ENCODE assay signal across 8 mouse cellular contexts in the genomic region with DNA sequence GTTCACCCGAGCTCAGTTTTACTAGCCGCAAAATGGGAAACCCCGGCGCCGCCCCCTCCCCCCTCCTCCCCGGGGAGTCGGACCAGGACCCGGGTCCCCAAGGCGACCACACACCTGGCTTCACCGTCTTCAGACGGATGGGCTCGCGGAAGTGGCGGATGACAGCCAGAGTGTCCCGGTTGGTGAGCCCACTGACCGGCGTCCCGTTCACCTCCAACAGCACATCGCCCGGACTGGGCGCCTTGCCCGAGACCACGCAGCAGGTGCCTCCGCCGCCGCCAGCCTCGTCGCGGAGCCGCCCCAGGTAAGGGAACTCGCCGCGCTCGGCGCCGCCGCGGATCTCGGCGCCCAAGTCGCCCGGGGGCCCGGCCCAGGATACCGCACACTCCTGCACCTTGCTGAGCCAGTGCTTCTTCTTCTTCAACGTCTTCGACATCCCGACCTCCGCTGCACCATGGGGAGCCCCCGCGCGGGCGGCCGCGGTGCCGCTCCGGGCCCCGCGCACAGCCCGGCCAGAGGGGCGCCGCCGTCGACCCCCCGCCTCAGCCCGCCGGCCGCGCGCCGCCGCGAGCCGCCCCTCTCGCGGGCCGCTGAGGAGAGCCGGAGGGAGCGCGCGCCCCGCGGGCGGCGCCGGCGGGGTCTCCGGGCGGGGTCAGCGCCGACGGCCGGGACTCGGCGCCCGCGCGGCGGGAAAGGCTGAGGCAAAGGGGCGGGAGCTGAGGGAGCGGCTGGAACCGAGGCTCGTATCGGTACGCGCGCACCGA. TPM values are rescaled to one million over a fixed set of nuclear protein-coding genes. Genes with fewer than 3 reads are reported as not detected.
DNase-seq lines count a peak whose midpoint lies in the region; ATAC-seq and TF ChIP-seq lines count a peak whose summit lies in the region.

No protein-coding gene starts in this region.

- TF ChIP-seq CTCF in stomach, postnatal 0 days (IDR thresholded peaks at IDR 0.05; ENCODE audit: low read depth), result no peak

- peak overlapping the region; percentile 92 for H3K4me2 ChIP-seq in embryonic facial prominence, embryonic 15.5 days (replicated peaks)
- peak overlapping the region; percentile 85 for H3K4me2 ChIP-seq in heart, embryonic 13.5 days
- H3K4me2 ChIP-seq in kidney, embryonic 16.5 days (replicated peaks; ENCODE audit: low read depth, low read length), result peak overlapping the region; percentile 92
- H3K4me2 ChIP-seq in liver, embryonic 11.5 days, result peak overlapping the region; percentile 84
- peak overlapping the region; percentile 86 for H3K4me2 ChIP-seq in stomach, postnatal 0 days (replicated peaks; ENCODE audit: low read depth)

- H3K36me3 ChIP-seq in embryonic facial prominence, embryonic 15.5 days, result no peaks in the 10 kb centered on the region
- no peaks in the 10 kb centered on the region for H3K36me3 ChIP-seq in heart, embryonic 13.5 days
- H3K36me3 ChIP-seq in kidney, embryonic 16.5 days (ENCODE audit: insufficient read depth, low read length), result no peaks in the 10 kb centered on the region
- H3K36me3 ChIP-seq in liver, embryonic 11.5 days (ENCODE audit: control insufficient read depth, insufficient read depth, low read length), result no peaks in the 10 kb centered on the region
- no peaks in the 10 kb centered on the region for H3K36me3 ChIP-seq in stomach, postnatal 0 days (ENCODE audit: control insufficient read depth, insufficient read depth, low read length)

- no peaks in the 10 kb centered on the region for H3K27me3 ChIP-seq in embryonic facial prominence, embryonic 15.5 days
- H3K27me3 ChIP-seq in heart, embryonic 13.5 days (replicated peaks), result no peaks in the 10 kb centered on the region
- H3K27me3 ChIP-seq in kidney, embryonic 16.5 days (ENCODE audit: insufficient read depth, low read length), result no peaks in the 10 kb centered on the region
- H3K27me3 ChIP-seq in liver, embryonic 11.5 days (replicated peaks; ENCODE audit: control insufficient read depth, insufficient read depth, low read length), result no peaks in the 10 kb centered on the region
- no peaks in the 10 kb centered on the region for H3K27me3 ChIP-seq in stomach, postnatal 0 days (ENCODE audit: control insufficient read depth, insufficient read depth, low read length)

- no peak for TF ChIP-seq EP300 in stomach, postnatal 0 days (optimal IDR thresholded peaks at IDR 0.05)

- no peaks in the 10 kb centered on the region for H3K9me3 ChIP-seq in embryonic facial prominence, embryonic 15.5 days (replicated peaks)
- no peaks in the 10 kb centered on the region for H3K9me3 ChIP-seq in heart, embryonic 13.5 days
- H3K9me3 ChIP-seq in kidney, embryonic 16.5 days (ENCODE audit: low read length), result no peaks in the 10 kb centered on the region
- no peaks in the 10 kb centered on the region for H3K9me3 ChIP-seq in liver, embryonic 11.5 days (ENCODE audit: control insufficient read depth, low read length)
- no peaks in the 10 kb centered on the region for H3K9me3 ChIP-seq in stomach, postnatal 0 days (ENCODE audit: control insufficient read depth, low read length)

- peaks cover 10% of the 10 kb centered on the region; the same call in 1 of the 2 replicates for H3K4me1 ChIP-seq in embryonic facial prominence, embryonic 15.5 days
- peaks cover 41% of the 10 kb centered on the region for H3K4me1 ChIP-seq in heart, embryonic 13.5 days
- peaks cover 15% of the 10 kb centered on the region for H3K4me1 ChIP-seq in kidney, embryonic 16.5 days (ENCODE audit: insufficient read depth, low read length)
- H3K4me1 ChIP-seq in liver, embryonic 11.5 days (replicated peaks; ENCODE audit: control insufficient read depth, insufficient read depth, low read length), result peaks cover 13% of the 10 kb centered on the region
- H3K4me1 ChIP-seq in stomach, postnatal 0 days (replicated peaks; ENCODE audit: control insufficient read depth, insufficient read depth), result no peaks in the 10 kb centered on the region

- peak overlapping the region; percentile 95 for H3K27ac ChIP-seq in embryonic facial prominence, embryonic 15.5 days (replicated peaks)
- H3K27ac ChIP-seq in heart, embryonic 13.5 days (replicated peaks), result peak overlapping the region; percentile 98
- H3K27ac ChIP-seq in kidney, embryonic 16.5 days (ENCODE audit: low read length), result peak overlapping the region; percentile 92
- peak overlapping the region; percentile 94 for H3K27ac ChIP-seq in liver, embryonic 11.5 days (ENCODE audit: low read depth, low read length)
- peak overlapping the region; percentile 96 for H3K27ac ChIP-seq in stomach, postnatal 0 days (replicated peaks)

- DNase-seq in layer of hippocampus, adult 11-12 months (ENCODE audit: low spot score), result peak; percentile 36
- DNase-seq in layer of hippocampus, adult 9-10 months (ENCODE audit: low spot score), result no peak
- peak; percentile 67 for DNase-seq in liver, embryonic 11.5 days (ENCODE audit: low spot score)
- DNase-seq in naive thymus-derived CD4-positive, alpha-beta T cell, adult 2 months (ENCODE audit: low read depth), result peak; percentile 66
- DNase-seq in stomach, postnatal 0 days (ENCODE audit: low spot score), result peak; percentile 65

- H3K9ac ChIP-seq in embryonic facial prominence, embryonic 15.5 days, result peak overlapping the region; percentile 72
- H3K9ac ChIP-seq in heart, embryonic 13.5 days, result peak overlapping the region; percentile 99
- H3K9ac ChIP-seq in kidney, embryonic 16.5 days (replicated peaks; ENCODE audit: low read length), result peak overlapping the region; percentile 85
- H3K9ac ChIP-seq in liver, embryonic 11.5 days (ENCODE audit: low read depth, low read length), result peak overlapping the region; percentile 82
- peak overlapping the region; percentile 88 for H3K9ac ChIP-seq in stomach, postnatal 0 days (ENCODE audit: low read length)

- peak; percentile 49; the same call in 1 of the 2 replicates for ATAC-seq in embryonic facial prominence, embryonic 15.5 days (ENCODE audit: insufficient number of reproducible peaks, low FRiP score, low TSS enrichment, low read depth)
- ATAC-seq in heart, embryonic 13.5 days (ENCODE audit: extremely low read depth, insufficient number of reproducible peaks, low FRiP score, low TSS enrichment), result 0 out of 2 replicates have a peak, but pooled peaks have one; percentile 1
- no peak; the same call in none of the 2 replicates for ATAC-seq in kidney, embryonic 16.5 days (ENCODE audit: low FRiP score, low TSS enrichment)
- ATAC-seq in liver, embryonic 11.5 days (replicated peaks; ENCODE audit: low FRiP score), result peak; percentile 8
- peak; percentile 6; the same call in 1 of the 2 replicates for ATAC-seq in stomach, postnatal 0 days (ENCODE audit: low FRiP score, low TSS enrichment)

- peak overlapping the region; percentile 82 for H3K4me3 ChIP-seq in embryonic facial prominence, embryonic 15.5 days (replicated peaks)
- peak overlapping the region; percentile 96 for H3K4me3 ChIP-seq in heart, embryonic 13.5 days
- peak overlapping the region; percentile 90 for H3K4me3 ChIP-seq in kidney, embryonic 16.5 days (ENCODE audit: low read length)
- peak overlapping the region; percentile 76 for H3K4me3 ChIP-seq in liver, embryonic 11.5 days (ENCODE audit: low read depth, low read length)
- peak overlapping the region; percentile 80 for H3K4me3 ChIP-seq in stomach, postnatal 0 days (ENCODE audit: low read depth, low read length)

- WGBS in embryonic facial prominence, embryonic 15.5 days, result under 1% methylated on average over 107 of the region's 107 CpGs
- WGBS in heart, embryonic 13.5 days, result under 1% methylated on average over 104 of the region's 107 CpGs
- under 1% methylated on average over 91 of the region's 107 CpGs for WGBS in kidney, embryonic 16.5 days
- 0% methylated on average over 103 of the region's 107 CpGs for WGBS in liver, embryonic 11.5 days
- WGBS in stomach, postnatal 0 days, result under 1% methylated on average over 72 of the region's 107 CpGs

RNA-seq across cellular contexts. Expression of gene Magi3, which starts 0.5 kb away (rescaled TPM):
- polyA plus RNA-seq in embryonic facial prominence, embryonic 15.5 days (2015; fragmentation: Nextera tagmentation; extraction: Ambion mirVana), result 4.8 and 5.1 TPM in 2 replicates
- polyA plus RNA-seq in heart, embryonic 13.5 days (2015; fragmentation: Nextera tagmentation; extraction: Ambion mirVana), result 7.4 and 7.7 TPM in 2 replicates
- 4.3 and 5.0 TPM in 2 replicates for polyA plus RNA-seq in kidney, embryonic 16.5 days (2015; fragmentation: Nextera tagmentation; extraction: Ambion mirVana)
- polyA plus RNA-seq in liver, embryonic 11.5 days (2014; fragmentation: Nextera tagmentation; extraction: Ambion mirVana), result 3.2 and 4.1 TPM in 2 replicates
- 3.4 and 4.0 TPM in 2 replicates for polyA plus RNA-seq in stomach, postnatal 0 days (2015; fragmentation: Nextera tagmentation; extraction: Ambion mirVana)
